Mouse (Mus musculus) G1E (cell line): Measurements from ENCODE around the gene Nol6. TPM values are rescaled to one million over a fixed set of nuclear protein-coding genes. Genes with fewer than 3 reads are reported as not detected.
A peak's percentile ranks its signal among the peaks of the same experiment; 100 is the strongest.

Experiments used
- ATAC-seq: 2 replicates; pipeline ENCODE4 v1.8.0; 2016; ENCODE audit warnings: mild to moderate bottlenecking; ENCODE audit not compliant: insufficient number of reproducible peaks, poor library complexity, low FRiP score, severe bottlenecking; ENCODE audit errors: extremely low read depth
- DNase-seq: peaks from one replicate; pipeline ENCODE4 v3.0.0; 2012; ENCODE audit warnings: low spot score
- H3K27me3 ChIP-seq: 2 replicates; pipeline ENCODE4 v1.6.1; 2012; ENCODE audit warnings: mild to moderate bottlenecking, low read length, inconsistent platforms; ENCODE audit not compliant: insufficient read depth
- H3K36me3 ChIP-seq: replicated peaks from 2 replicates; pipeline ENCODE3; 2012; ENCODE audit warnings: mild to moderate bottlenecking, inconsistent platforms
- H3K4me1 ChIP-seq: 2 replicates; pipeline ENCODE4 v1.6.1; 2012; ENCODE audit warnings: low read depth, low read length, inconsistent platforms, mixed read lengths; ENCODE audit not compliant: insufficient read depth
- H3K4me3 ChIP-seq: 2 replicates; pipeline ENCODE4 v1.5.1; 2012; ENCODE audit warnings: low read depth, mild to moderate bottlenecking, inconsistent platforms, low read length, moderate library complexity, mixed read lengths
- H3K9me3 ChIP-seq: replicated peaks from 2 replicates; pipeline ENCODE4 v1.6.1; 2012; ENCODE audit warnings: inconsistent platforms
- CTCF ChIP-seq: IDR thresholded peaks from 2 replicates; pipeline ENCODE4 v1.5.1; 2012; ENCODE audit warnings: low read depth, low read length, inconsistent platforms, mixed read lengths
- GATA1 ChIP-seq: IDR thresholded peaks from 2 replicates; pipeline ENCODE4 v1.6.1; 2012; ENCODE audit warnings: borderline replicate concordance, low read length, inconsistent platforms, mixed read lengths
- GATA2 ChIP-seq: IDR thresholded peaks from 2 replicates; pipeline ENCODE4 v1.6.1; 2012; ENCODE audit warnings: low read depth, low read length, inconsistent platforms, borderline replicate concordance
- POLR2AphosphoS5 ChIP-seq: IDR thresholded peaks from 2 replicates; pipeline ENCODE4 v1.6.1; 2012; ENCODE audit warnings: low read depth, low read length, inconsistent platforms; ENCODE audit not compliant: insufficient replicate concordance
- TAL1 ChIP-seq: conservative IDR thresholded peaks from 2 replicates; pipeline ENCODE4 v1.6.1; 2012; ENCODE audit warnings: low read depth, low read length, inconsistent platforms, mixed read lengths
- polyA plus RNA-seq: library from polyadenylated mRNA; stranded (reverse); fragments of >175 nt; gene quantifications from 2 replicates; pipeline ENCODE4 v1.2.3, GENCODE M21; 2012
- total RNA-seq, 2 experiments: library from RNA; stranded (forward) in 1 of 2; stranded (reverse) in 1 of 2; fragments of 200-1000 nt in 1 of 2; fragments of >200 nt in 1 of 2; fragmentation: Nextera tagmentation in 1 of 2; gene quantifications; 2 replicates each; pipeline ENCODE4 v1.2.3; 2014 to 2017

Nol6 gene
- total and polyA plus RNA-seq, 3 experiments, result 15.9 to 82.3 (median 28.5) TPM

DNA sequence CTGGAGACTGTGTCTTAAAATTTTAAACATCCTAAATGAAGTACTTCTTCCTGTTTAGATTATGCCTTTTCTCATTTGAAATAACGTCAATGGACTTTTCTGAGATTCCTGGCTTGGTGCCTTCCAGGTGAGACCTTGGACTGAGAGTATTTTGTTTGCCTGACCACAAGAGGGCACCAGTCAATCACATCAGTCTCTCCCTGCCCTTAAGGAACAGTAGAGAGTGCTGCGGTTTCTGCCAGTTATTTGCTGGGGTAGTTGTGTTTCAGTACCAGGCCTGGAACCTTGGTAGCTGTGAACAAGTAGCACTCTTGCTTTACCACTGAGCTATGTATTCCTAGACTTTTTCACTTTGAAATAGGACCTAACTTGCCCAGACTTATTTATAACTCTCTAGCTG is 5.2 kb upstream of the Nol6 start:
- no peak for DNase-seq
- Histone ChIP-seq H3K9me3 (no peaks in the 10 kb centered on the region), H3K4me3 (no peak overlapping the region), H3K36me3 (no peaks in the 10 kb centered on the region), H3K27me3 (no peaks in the 10 kb centered on the region), H3K4me1 (peaks cover 34% of the 10 kb centered on the region)
- TF ChIP-seq CTCF (peak; percentile 62), GATA1 (no peak), GATA2 (no peak)
- ATAC-seq, result peak; percentile 60; the same call in 1 of the 2 replicates

- H3K9me3 ChIP-seq, result no peaks in the 10 kb centered on the region
- ATAC-seq, result peak; percentile 40; the same call in 1 of the 2 replicates
- peaks cover 9% of the 10 kb centered on the region for H3K4me1 ChIP-seq
- peak; percentile 52 for DNase-seq
- TF ChIP-seq CTCF, result peak; percentile 82
- TF ChIP-seq GATA1, result no peak
- no peak overlapping the region for H3K4me3 ChIP-seq
- H3K36me3 ChIP-seq, result peaks cover 97% of the 10 kb centered on the region
- H3K27me3 ChIP-seq, result no peaks in the 10 kb centered on the region
Measured at GRCm38 (mm10) chr4:41118706-41119292, 5.5 kb downstream of the Nol6 start.

DNA sequence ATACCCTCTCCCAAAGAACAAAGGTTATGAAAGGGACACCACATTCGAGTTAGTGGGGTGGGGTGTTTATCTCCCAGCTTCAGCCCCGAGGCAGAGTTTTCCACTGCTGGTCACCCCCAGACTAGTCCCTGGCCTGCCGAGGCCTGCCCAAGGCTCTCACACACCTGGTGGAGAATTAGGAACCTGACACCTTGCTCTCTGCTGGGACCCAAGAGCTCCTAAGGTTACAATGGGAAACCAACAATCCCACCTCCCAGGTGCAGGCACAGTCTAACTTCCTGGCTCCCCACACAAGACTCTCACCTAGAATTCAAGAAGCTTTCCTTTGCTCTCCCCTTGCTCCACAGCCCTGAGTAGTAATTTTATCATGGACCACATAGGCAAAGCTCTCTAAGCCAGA is 7.4 kb downstream of the Nol6 start:
- no peak overlapping the region for H3K4me3 ChIP-seq
- no peaks in the 10 kb centered on the region for H3K9me3 ChIP-seq
- peaks cover 91% of the 10 kb centered on the region for H3K36me3 ChIP-seq
- ATAC-seq (no peak), DNase-seq (no peak)
- no peaks in the 10 kb centered on the region; the same call in 1 of the 2 replicates for H3K4me1 ChIP-seq
- TF ChIP-seq CTCF (no peak), GATA2 (no peak), POLR2AphosphoS5 (no peak), GATA1 (no peak), TAL1 (no peak)
- no peaks in the 10 kb centered on the region for H3K27me3 ChIP-seq

GRCm38 (mm10) chr4:41115793-41116192 is 8.5 kb downstream of the Nol6 start:
- ATAC-seq, result no peak
- no peak for DNase-seq

DNA sequence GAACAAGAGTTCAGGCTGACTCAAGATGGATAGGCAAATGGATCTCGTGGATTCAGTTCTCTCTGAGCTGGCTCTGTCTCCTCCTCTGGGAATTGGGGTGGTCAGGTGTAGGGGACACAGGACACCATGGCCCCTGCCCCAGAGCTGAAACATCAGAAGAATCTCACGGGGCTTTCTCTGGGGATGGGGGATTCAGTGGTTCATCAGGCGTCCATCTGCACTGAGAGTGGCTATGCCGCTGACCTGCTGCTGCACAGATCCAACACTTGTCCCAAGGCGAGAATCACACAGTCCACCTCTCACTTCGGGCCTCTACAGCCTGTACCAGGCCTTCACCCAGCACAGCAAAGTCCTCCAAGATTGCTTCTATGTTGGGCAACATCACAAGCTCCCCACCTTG is 9.2 kb downstream of the Nol6 start:
- DNase-seq (no peak), ATAC-seq (no peak)
- no peaks in the 10 kb centered on the region for H3K9me3 ChIP-seq
- no peak overlapping the region for H3K4me3 ChIP-seq
- TF ChIP-seq TAL1, result no peak
- TF ChIP-seq GATA2, result no peak
- no peak for TF ChIP-seq POLR2AphosphoS5
- TF ChIP-seq GATA1, result no peak
- no peak for TF ChIP-seq CTCF
- peaks cover 76% of the 10 kb centered on the region for H3K36me3 ChIP-seq
- H3K4me1 ChIP-seq, result no peaks in the 10 kb centered on the region
- no peaks in the 10 kb centered on the region for H3K27me3 ChIP-seq

More at GRCm38 (mm10) chr4:41115793-41116192, 8.5 kb downstream of the Nol6 start:
- Histone ChIP-seq H3K4me3 (no peak overlapping the region), H3K27me3 (no peaks in the 10 kb centered on the region), H3K4me1 (no peaks in the 10 kb centered on the region; the same call in 1 of the 2 replicates), H3K9me3 (no peaks in the 10 kb centered on the region), H3K36me3 (peaks cover 83% of the 10 kb centered on the region)
- no peak for TF ChIP-seq POLR2AphosphoS5
- no peak for TF ChIP-seq CTCF
- no peak for TF ChIP-seq GATA1
- TF ChIP-seq GATA2, result no peak
- TF ChIP-seq TAL1, result no peak

DNA sequence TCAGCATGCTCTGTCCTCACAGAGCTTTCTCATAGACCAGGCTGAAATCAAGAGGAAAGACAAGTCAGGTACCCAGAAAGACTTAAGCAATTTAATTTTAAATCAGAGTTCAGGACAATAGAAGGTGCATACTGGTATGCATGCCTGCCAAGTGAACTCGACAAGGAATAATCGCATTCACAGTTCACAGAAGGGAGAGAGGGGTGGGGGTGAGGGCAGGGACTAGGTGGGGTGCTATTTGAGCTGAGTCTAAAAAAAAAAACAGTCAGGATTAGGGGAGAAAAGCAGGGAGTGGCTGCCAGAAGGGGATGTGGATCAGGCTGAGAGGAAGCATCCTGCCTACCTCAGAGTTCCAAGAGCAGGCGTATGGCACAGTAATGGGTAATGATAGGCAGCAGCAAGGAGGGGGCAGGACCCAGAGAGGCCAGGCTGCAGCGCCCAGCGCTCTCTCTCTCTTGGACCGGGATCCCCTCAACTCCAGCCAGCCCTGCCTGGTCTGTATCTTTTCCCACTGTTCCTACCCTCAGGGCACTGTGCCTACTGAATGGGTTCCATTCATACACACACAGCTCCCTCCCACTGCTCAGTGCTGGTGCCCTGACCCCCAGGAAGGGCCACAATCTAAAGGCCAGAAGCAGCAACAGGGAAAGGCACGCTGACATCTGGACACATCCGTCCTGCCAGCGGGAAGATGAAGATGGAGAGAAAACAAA is 9.7 kb downstream of the Nol6 start:
- Histone ChIP-seq H3K27me3 (no peaks in the 10 kb centered on the region), H3K36me3 (peaks cover 70% of the 10 kb centered on the region), H3K4me1 (no peaks in the 10 kb centered on the region), H3K9me3 (no peaks in the 10 kb centered on the region), H3K4me3 (no peak overlapping the region)
- no peak for ATAC-seq
- TF ChIP-seq GATA2, result no peak
- TF ChIP-seq POLR2AphosphoS5, result no peak
- no peak for TF ChIP-seq TAL1
- TF ChIP-seq GATA1, result no peak
- no peak for TF ChIP-seq CTCF
- DNase-seq, result no peak
